Mouse (Mus musculus): ENCODE data around the gene Nr2f1. TPM values are rescaled to one million over a fixed set of nuclear protein-coding genes. Genes with fewer than 3 reads are reported as not detected.
A peak's percentile ranks its signal among the peaks of the same experiment; 100 is the strongest.

Gene Nr2f1
- polyA plus RNA-seq, 2 experiments, result 1.6 to 16.6 TPM

GRCm38 (mm10) chr13:78172861-78173260, 26.7 kb downstream of the Nr2f1 start:
- no peak for TF ChIP-seq POLR2A (IDR thresholded peaks at IDR 0.05; ENCODE audit: borderline replicate concordance, extremely low read depth, insufficient read depth, insufficient read length)
- no peak for ATAC-seq (ENCODE audit: low FRiP score, low read depth)
- 0% methylated on average over 3 of the region's 3 CpGs for WGBS
- no peaks in the 10 kb centered on the region for H3K36me3 ChIP-seq (ENCODE audit: control insufficient read depth, insufficient read depth, low read length)
- H3K27me3 ChIP-seq (ENCODE audit: control insufficient read depth, insufficient read depth, low read length), result peaks cover 91% of the 10 kb centered on the region
- H3K9ac ChIP-seq (ENCODE audit: low read depth, low read length, severe bottlenecking), result no peak overlapping the region
- H3K9me3 ChIP-seq (ENCODE audit: control insufficient read depth, low read length), result no peaks in the 10 kb centered on the region
- H3K4me3 ChIP-seq (replicated peaks; ENCODE audit: low read length), result no peak overlapping the region
- H3K4me1 ChIP-seq (ENCODE audit: control insufficient read depth, insufficient read depth, low read length), result no peaks in the 10 kb centered on the region
- no peak for DNase-seq (ENCODE audit: low spot score)
- H3K27ac ChIP-seq (replicated peaks; ENCODE audit: low read depth, low read length), result no peak overlapping the region
- H3K4me2 ChIP-seq (replicated peaks; ENCODE audit: low read depth, low read length, severe bottlenecking), result no peak overlapping the region

GRCm38 (mm10) chr13:78171984-78172636, 27.4 kb downstream of the Nr2f1 start:
- no peak for DNase-seq (ENCODE audit: low spot score)

GRCm38 (mm10) chr13:78171320-78171719, 28.2 kb downstream of the Nr2f1 start:
- H3K4me2 ChIP-seq (replicated peaks; ENCODE audit: low read depth, low read length, severe bottlenecking), result no peak overlapping the region
- WGBS, result 1% methylated on average over 15 of the region's 15 CpGs
- no peak overlapping the region for H3K4me3 ChIP-seq (replicated peaks; ENCODE audit: low read length)
- peaks cover 87% of the 10 kb centered on the region for H3K27me3 ChIP-seq (ENCODE audit: control insufficient read depth, insufficient read depth, low read length)
- H3K9me3 ChIP-seq (ENCODE audit: control insufficient read depth, low read length), result no peaks in the 10 kb centered on the region
- ATAC-seq (ENCODE audit: low FRiP score, low read depth), result no peak
- TF ChIP-seq POLR2A (IDR thresholded peaks at IDR 0.05; ENCODE audit: borderline replicate concordance, extremely low read depth, insufficient read depth, insufficient read length), result no peak
- peak; percentile 68 for DNase-seq (ENCODE audit: low spot score)
- no peaks in the 10 kb centered on the region for H3K36me3 ChIP-seq (ENCODE audit: control insufficient read depth, insufficient read depth, low read length)
- no peak overlapping the region for H3K27ac ChIP-seq (replicated peaks; ENCODE audit: low read depth, low read length)
- no peak overlapping the region for H3K9ac ChIP-seq (ENCODE audit: low read depth, low read length, severe bottlenecking)
- H3K4me1 ChIP-seq (ENCODE audit: control insufficient read depth, insufficient read depth, low read length), result no peaks in the 10 kb centered on the region

More at GRCm38 (mm10) chr13:78171984-78172636, 27.4 kb downstream of the Nr2f1 start:
- Histone ChIP-seq H3K36me3 (ENCODE audit: control insufficient read depth, insufficient read depth, low read length) (no peaks in the 10 kb centered on the region), H3K9me3 (ENCODE audit: control insufficient read depth, low read length) (no peaks in the 10 kb centered on the region), H3K27me3 (ENCODE audit: control insufficient read depth, insufficient read depth, low read length) (peaks cover 93% of the 10 kb centered on the region), H3K4me3 (replicated peaks; ENCODE audit: low read length) (no peak overlapping the region), H3K27ac (replicated peaks; ENCODE audit: low read depth, low read length) (no peak overlapping the region), H3K4me1 (ENCODE audit: control insufficient read depth, insufficient read depth, low read length) (no peaks in the 10 kb centered on the region), H3K9ac (ENCODE audit: low read depth, low read length, severe bottlenecking) (no peak overlapping the region), H3K4me2 (replicated peaks; ENCODE audit: low read depth, low read length, severe bottlenecking) (no peak overlapping the region)
- TF ChIP-seq POLR2A (IDR thresholded peaks at IDR 0.05; ENCODE audit: borderline replicate concordance, extremely low read depth, insufficient read depth, insufficient read length), result no peak
- WGBS, result 2% methylated on average over 17 of the region's 17 CpGs
- ATAC-seq (ENCODE audit: low FRiP score, low read depth), result no peak

- Histone ChIP-seq H3K4me1 (ENCODE audit: control insufficient read depth, insufficient read depth, low read length) (no peaks in the 10 kb centered on the region), H3K27ac (replicated peaks; ENCODE audit: low read depth, low read length) (no peak overlapping the region), H3K4me2 (replicated peaks; ENCODE audit: low read depth, low read length, severe bottlenecking) (no peak overlapping the region), H3K4me3 (replicated peaks; ENCODE audit: low read length) (no peak overlapping the region), H3K36me3 (ENCODE audit: control insufficient read depth, insufficient read depth, low read length) (no peaks in the 10 kb centered on the region), H3K9me3 (ENCODE audit: control insufficient read depth, low read length) (no peaks in the 10 kb centered on the region), H3K27me3 (ENCODE audit: control insufficient read depth, insufficient read depth, low read length) (peaks cover 84% of the 10 kb centered on the region), H3K9ac (ENCODE audit: low read depth, low read length, severe bottlenecking) (no peak overlapping the region)
- ATAC-seq (ENCODE audit: low FRiP score, low read depth) (no peak), DNase-seq (ENCODE audit: low spot score) (no peak)
- WGBS, result 41% methylated on average over 4 of the region's 4 CpGs
- no peak for TF ChIP-seq POLR2A (IDR thresholded peaks at IDR 0.05; ENCODE audit: borderline replicate concordance, extremely low read depth, insufficient read depth, insufficient read length)
These were observed 31.4 kb downstream of the Nr2f1 start for GRCm38 (mm10) chr13:78168166-78168565.

GRCm38 (mm10) chr13:78164941-78165340, 34.6 kb downstream of the Nr2f1 start:
- no peak overlapping the region for H3K4me2 ChIP-seq (replicated peaks; ENCODE audit: low read depth, low read length, severe bottlenecking)
- H3K27me3 ChIP-seq (ENCODE audit: control insufficient read depth, insufficient read depth, low read length), result peaks cover 66% of the 10 kb centered on the region
- no peaks in the 10 kb centered on the region for H3K36me3 ChIP-seq (ENCODE audit: control insufficient read depth, insufficient read depth, low read length)
- ATAC-seq (ENCODE audit: low FRiP score, low read depth) (no peak), DNase-seq (ENCODE audit: low spot score) (no peak)
- H3K4me1 ChIP-seq (ENCODE audit: control insufficient read depth, insufficient read depth, low read length), result no peaks in the 10 kb centered on the region
- no peak overlapping the region for H3K9ac ChIP-seq (ENCODE audit: low read depth, low read length, severe bottlenecking)
- TF ChIP-seq POLR2A (IDR thresholded peaks at IDR 0.05; ENCODE audit: borderline replicate concordance, extremely low read depth, insufficient read depth, insufficient read length), result no peak
- H3K27ac ChIP-seq (replicated peaks; ENCODE audit: low read depth, low read length), result no peak overlapping the region
- no peaks in the 10 kb centered on the region for H3K9me3 ChIP-seq (ENCODE audit: control insufficient read depth, low read length)
- H3K4me3 ChIP-seq (replicated peaks; ENCODE audit: low read length), result no peak overlapping the region
